Mouse (Mus musculus): ENCODE results near the gene Atpif1.

DNA sequence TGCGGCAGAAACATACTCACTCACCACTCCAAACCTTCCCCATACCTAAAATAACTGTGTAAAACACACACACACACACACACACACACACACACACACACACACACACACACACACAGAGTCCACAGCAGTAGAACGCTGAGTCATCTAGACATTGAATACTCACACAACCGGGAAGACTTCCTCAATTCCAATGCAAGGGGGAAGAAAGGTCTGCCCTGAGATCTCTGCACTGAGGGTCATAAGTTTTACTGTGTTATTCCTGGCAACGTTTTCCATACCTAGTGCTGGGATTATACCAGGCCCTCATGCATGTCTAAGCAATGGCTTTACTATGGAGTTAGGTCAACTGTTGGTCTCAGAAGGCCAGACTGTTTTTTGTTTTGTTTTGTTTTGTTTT is 4.1 kb downstream of the Atpif1 start:
- no peak for TF ChIP-seq POLR2A (IDR thresholded peaks at IDR 0.05; ENCODE audit: borderline replicate concordance, low read depth, low read length)
- no peak for TF ChIP-seq CTCF (IDR thresholded peaks at IDR 0.05; ENCODE audit: low read depth, low read length)

Data from bone marrow macrophage, adult 2 months (primary cell).